Mouse (Mus musculus): ENCODE data around the gene Otop3.

Gene Otop3

DNA sequence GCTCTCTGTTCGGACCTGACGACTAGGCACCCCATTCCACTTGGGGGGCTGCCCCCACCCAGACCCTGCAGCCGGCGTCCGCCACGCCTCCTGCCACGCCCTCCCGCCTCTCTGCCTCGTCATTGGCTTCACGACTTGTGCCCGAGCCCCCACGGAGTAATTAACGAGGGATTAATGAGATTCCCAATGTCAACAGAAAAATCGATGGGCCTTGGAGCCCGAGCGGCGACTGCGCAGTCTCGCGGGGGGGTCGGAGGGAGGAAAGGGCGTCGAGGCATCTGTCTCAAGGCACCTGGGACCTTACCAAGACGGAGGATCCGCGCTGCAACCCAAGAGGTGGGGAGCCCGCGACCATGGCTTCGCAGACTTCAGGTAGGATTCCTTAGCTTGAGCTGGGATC lies at the start of gene Otop3:
TSS of gene Otop3 (plus strand) at position 201 of the 400 bp plus-strand sequence.
- no peak for DNase-seq (ENCODE audit: low spot score in 2 of 2)

DNA sequence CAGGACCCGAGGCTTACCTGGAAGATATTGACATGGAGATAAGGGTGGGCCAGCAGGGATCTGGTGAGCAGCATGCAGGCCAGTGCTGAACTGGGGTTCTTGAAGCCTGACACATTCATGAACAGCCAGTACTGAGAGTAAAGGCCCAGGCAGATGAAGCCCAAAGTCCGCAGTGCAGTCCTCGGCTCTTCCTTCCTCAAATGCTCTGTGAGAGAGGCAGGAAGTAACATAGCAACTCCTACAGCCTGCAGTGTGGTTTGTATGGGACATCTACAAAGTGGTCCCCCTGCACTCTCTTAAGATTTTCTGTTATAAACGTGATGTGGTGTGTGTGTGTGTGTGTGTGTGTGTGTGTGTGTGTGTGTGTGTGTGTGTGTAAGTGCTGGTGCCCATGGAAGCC lies 49.2 kb upstream of the Otop3 start:
- DNase-seq (ENCODE audit: low spot score in 2 of 2): no peak

DNA sequence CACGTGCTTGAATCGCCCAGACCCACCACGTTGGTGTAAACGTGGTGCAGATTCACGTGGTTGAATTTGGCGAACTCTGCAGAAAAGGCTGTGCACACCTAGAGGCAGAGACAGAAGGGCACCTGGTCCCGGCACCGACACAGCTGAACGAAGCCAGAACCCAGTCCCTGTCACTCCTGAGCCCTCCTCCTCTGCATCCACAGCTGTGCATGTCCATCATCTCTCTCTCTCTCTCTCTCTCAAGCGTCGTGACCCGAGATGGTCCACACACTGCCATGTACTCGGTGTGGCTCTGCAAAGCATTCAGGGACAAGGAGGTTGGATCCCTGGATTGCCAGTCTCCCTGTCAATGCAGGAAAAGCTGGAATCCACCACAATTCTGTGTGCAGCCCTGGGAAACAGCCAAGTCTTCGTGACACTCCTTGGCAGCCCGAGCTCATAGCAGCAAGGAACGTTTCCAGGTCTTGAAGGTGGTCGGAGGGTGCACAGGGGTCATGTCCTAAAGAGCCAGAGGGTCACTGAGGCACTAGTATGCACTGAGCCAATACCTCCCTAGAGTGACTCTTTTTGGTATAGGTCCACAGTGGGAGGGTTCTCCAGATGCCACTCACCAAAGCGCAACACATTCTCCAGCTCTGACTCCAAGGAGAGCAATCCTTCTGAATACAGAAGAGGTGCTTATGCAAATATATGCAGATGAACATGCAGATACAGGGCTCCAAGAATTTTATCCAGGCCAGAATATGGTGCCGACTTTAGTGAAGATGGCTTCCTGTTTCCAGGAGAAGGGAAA lies 48.1 kb upstream of the Otop3 start:
- peak; percentile 71 to 79 for DNase-seq (ENCODE audit: low spot score in 2 of 2)

GRCm38 (mm10) chr11:115287386-115287785 lies 47.1 kb upstream of the Otop3 start:
- DNase-seq (ENCODE audit: low spot score in 2 of 2): no peak

- DNase-seq (ENCODE audit: low spot score in 2 of 2): no peak
Observed at GRCm38 (mm10) chr11:115288305-115288704, 46.2 kb upstream of the Otop3 start.

- DNase-seq (ENCODE audit: low spot score in 2 of 2): no peak
Observed at GRCm38 (mm10) chr11:115289885-115290284, 44.6 kb upstream of the Otop3 start.

- DNase-seq (ENCODE audit: low spot score in 2 of 2): no peak
Observed at GRCm38 (mm10) chr11:115290314-115290713, 44.2 kb upstream of the Otop3 start.

GRCm38 (mm10) chr11:115290919-115291318 lies 43.6 kb upstream of the Otop3 start:
- peak in 1 of 2 experiments; percentile 76 for DNase-seq (ENCODE audit: low spot score in 2 of 2)

GRCm38 (mm10) chr11:115291503-115291902 lies 43.0 kb upstream of the Otop3 start:
- DNase-seq (ENCODE audit: low spot score in 2 of 2): no peak

DNA sequence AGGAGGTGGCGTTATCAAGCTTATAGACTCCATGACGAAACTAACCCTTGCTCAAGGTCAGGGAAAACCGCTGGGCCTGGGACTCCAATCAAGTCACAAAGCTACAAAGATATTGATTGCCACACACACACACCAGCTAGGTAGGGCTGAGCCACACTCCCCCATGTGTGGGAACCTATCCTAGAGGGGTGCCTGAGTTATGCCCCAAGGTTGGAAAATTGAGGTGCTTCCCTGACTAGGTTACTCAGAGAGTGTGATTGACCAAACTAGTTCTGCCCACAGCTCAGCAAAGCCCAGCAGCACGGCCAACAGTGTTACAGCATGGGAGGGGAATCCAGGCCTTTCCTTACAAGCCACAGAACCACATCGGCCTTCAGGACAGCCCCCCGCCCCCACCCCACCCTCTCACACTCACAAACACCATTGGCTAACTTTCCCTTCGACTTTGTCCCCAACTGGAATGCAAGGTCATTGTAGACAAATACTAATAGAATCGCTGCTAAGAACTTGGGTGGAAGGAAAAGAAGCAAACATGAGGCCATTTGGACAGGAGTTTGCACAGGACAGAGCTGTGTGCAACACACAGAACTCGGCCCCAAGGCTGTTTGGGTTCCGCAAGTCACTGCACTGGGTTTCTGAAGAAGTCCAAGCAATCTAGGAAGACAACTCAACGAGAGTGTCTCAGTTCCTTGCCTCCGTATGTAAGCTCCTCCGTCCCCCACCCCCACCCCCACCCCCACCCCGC lies 41.7 kb upstream of the Otop3 start:
- no peak for DNase-seq (ENCODE audit: low spot score in 2 of 2)

DNA sequence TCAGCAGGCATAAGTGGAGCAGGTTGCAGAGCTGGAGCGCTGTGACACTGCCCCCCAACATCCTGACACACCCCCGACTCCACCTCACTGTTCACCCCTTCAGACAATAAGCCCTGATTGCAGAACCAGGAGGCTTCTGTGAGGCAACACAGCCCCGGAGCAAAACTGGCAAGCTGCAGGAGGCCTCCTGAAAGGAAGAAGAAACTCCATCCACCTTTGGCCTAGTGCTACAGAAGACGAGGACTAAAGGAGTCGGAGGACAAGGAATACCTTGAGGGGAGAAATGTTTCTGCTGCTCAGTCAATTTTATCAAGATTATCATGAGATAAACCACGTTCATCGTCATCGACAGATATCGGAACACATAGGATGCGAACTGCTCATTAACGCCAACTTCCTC lies 38.6 kb upstream of the Otop3 start:
- DNase-seq (ENCODE audit: low spot score in 2 of 2): no peak

GRCm38 (mm10) chr11:115296471-115297210 lies 37.9 kb upstream of the Otop3 start:
- DNase-seq (ENCODE audit: low spot score in 2 of 2): no peak

GRCm38 (mm10) chr11:115297214-115297826 lies 37.2 kb upstream of the Otop3 start, which contains the start of gene Fads6:
Gene Fads6 (minus strand): TSS chr11:115297663.
- DNase-seq (ENCODE audit: low spot score in 2 of 2): peak; percentile 75

- no peak for DNase-seq (ENCODE audit: low spot score in 2 of 2)
Observed at GRCm38 (mm10) chr11:115298160-115298559, 36.4 kb upstream of the Otop3 start.

DNA sequence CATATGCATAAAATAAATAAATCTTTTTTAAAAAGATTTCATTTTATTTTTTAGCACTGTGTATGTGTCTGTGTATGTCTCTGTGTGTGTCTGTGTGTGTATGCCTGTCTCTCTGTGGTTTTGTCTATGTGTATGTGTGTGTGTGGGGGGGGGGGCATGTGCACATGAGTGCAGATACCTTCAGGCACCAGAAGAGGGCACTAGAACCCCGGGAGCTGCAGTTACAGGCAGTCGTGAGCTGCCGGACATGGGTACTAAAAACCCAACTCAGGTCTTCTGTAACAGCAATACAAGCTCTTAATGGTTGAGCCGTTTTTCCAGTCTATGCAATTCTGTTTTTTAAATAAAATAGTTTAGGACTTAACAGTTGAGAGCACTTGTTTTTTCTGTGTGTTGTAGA lies 33.8 kb upstream of the Otop3 start:
- DNase-seq (ENCODE audit: low spot score in 2 of 2): no peak

DNA sequence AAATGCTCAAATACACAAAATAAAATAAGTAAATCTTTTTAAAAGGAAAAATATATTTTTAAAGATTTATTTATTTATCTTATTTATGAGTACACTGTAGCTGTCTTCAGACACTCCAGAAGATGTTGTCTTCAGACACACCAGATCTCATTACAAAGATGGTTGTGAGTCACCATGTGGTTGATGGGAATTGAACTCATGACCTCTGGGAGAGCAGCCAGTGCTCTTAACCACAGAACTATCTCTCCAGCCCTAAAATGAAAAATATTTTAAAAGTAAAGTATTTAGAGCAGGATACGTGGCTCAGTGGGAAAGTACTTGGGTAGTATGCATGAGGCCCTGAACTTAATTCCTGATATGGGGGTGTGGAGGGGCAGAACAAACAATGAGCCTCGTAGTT lies 33.2 kb upstream of the Otop3 start:
- no peak for DNase-seq (ENCODE audit: low spot score in 2 of 2)

GRCm38 (mm10) chr11:115303167-115303566 lies 31.4 kb upstream of the Otop3 start:
- no peak for DNase-seq (ENCODE audit: low spot score in 2 of 2)

GRCm38 (mm10) chr11:115306863-115307262 lies 27.7 kb upstream of the Otop3 start, which contains the start of gene Otop2:
Gene Otop2 (plus strand): TSS chr11:115307163.
- no peak for DNase-seq (ENCODE audit: low spot score in 2 of 2)

DNA sequence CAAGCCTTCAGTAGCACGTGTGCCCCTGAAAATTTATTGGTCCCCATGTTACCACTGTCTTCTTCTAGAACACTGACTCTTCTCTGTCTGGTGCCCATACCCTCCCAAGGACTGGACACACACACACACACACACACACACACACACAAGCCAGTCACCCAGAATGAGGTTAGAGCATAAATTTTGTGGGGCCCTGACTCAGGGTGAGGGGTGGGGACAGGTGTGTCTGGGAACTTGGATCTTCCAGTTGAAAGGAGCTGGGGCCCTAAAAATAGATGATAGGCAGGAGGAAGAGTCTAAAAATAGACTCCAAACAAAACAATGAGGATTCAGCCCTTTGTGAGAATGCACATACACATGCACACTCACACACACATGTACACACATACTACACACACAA lies 25.8 kb upstream of the Otop3 start:
- DNase-seq (ENCODE audit: low spot score in 2 of 2): no peak

DNA sequence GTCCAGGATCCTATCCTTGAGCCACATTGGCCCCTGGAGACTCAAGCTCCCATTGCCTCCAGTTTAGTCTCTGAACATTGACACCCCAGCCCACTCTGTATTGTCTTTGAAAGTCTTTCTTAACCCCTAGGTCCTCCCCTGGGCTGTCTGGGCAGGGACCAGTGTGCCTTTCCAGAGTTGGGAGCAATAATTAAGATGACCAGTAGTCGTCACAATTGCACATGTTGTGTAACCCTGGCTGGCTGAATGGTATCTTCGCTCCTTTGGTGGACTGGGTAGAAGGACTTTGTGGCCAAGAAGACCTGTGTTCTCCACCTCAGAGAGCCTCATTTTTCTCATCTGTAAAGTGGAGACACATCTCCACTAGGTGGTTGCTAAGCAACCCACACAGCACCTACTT lies 20.3 kb upstream of the Otop3 start:
- no peak for DNase-seq (ENCODE audit: low spot score in 2 of 2)

DNA sequence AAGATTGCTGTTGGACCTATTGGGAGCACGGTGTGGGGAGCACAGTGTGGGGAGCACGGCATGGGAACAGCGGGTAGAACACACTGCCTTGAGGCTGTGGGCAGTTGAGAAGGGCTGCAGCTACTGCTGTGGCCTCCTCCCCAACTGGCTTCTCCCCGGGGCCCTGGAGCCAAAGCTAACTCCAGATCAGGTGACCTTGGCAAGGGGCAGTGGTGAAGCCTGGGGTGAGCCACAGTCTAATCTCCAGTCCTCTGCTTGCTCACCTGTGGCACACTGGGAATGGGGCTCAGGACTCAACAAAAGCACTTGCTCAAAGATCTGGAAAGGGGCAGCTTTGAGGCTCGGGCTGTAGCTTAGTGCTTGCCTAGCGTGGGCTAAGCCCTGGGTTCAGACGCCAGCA lies 17.3 kb upstream of the Otop3 start:
- no peak for DNase-seq (ENCODE audit: low spot score in 2 of 2)

All from right cerebral cortex, postnatal 10 days (tissue).